Mouse (Mus musculus): ENCODE data around the gene Wdr5. TPM values are rescaled to one million over a fixed set of nuclear protein-coding genes. Genes with fewer than 3 reads are reported as not detected.
"Not testable (repeated sequence)": the region's sequence is repeated elsewhere in the genome, so short reads cannot be mapped to it uniquely, and the experiment has no call there.

The Wdr5 gene
- polyA plus RNA-seq, 1 experiment: 46.9 TPM

DNA sequence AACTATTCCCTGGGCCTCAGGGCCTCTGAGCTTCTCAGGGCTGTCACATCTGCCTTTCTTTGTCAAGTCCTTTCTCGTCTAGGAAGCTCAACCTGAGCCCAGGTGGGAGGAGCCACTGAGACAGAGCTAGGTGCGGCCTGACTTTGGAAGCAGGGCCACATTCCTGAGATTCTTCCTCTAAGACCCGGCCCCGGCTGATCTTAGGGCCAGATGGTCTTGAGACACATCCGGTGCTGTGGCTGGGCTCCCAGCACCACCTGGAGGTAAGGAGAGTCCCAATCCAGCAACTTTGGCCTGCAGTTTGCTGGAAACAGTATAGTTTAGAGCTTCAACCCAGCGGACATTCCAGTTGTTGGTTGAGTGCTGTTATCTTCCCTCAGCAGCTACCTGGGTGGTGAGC is 9.4 kb upstream of the Wdr5 start:
- Histone ChIP-seq H3K79me3 (ENCODE audit: low read depth) (no peaks in the 10 kb centered on the region), H3K27me3 (ENCODE audit: control insufficient read depth, insufficient read depth, insufficient read length) (no peaks in the 10 kb centered on the region), H3K4me3 (ENCODE audit: insufficient read depth, poor library complexity, severe bottlenecking) (no peak overlapping the region), H3K36me3 (ENCODE audit: control insufficient read depth, insufficient read depth) (no peaks in the 10 kb centered on the region), H3K79me2 (ENCODE audit: control insufficient read depth, insufficient read depth) (no peaks in the 10 kb centered on the region), H3ac (ENCODE audit: control insufficient read depth, insufficient read length, low read depth) (no peak overlapping the region)
- TF ChIP-seq MYOG (IDR thresholded peaks at IDR 0.05; ENCODE audit: control insufficient read depth, extremely low read depth, insufficient read length) (no peak), FOSL1 (IDR thresholded peaks at IDR 0.05; ENCODE audit: insufficient read depth, low read length, poor library complexity, severe bottlenecking) (no peak), MYOD1 (IDR thresholded peaks at IDR 0.05; ENCODE audit: control insufficient read depth, insufficient read length, low read depth) (no peak), MAX (IDR thresholded peaks at IDR 0.05) (peak; percentile 61), CTCF (IDR thresholded peaks at IDR 0.05; ENCODE audit: control insufficient read depth, insufficient read depth, insufficient read length) (no peak), USF1 (IDR thresholded peaks at IDR 0.05; ENCODE audit: low read depth) (no peak), CEBPB (IDR thresholded peaks at IDR 0.05; ENCODE audit: low read depth) (peak; percentile 6)

DNA sequence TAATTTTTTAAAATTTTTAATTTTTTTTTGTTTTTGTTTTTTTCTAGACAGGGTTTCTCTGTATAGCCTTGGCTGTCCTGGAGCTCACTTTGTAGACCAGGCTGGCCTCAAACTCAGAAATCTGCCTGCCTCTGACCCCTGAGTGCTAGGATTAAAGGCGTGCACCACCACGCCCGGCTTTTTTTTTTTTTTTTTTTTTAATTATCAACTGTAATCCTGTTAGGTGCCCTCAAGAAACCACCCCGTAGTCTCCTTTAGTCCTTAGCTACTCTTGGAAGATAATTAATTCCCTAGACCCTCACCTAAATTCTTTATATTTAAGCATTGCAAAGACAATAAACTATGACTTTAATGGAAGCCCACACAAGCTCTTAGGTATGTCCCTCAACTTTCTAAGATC is 8.3 kb upstream of the Wdr5 start:
- not testable (repeated sequence) for H3K36me3 ChIP-seq (ENCODE audit: control insufficient read depth, insufficient read depth); H3K4me3 ChIP-seq (ENCODE audit: insufficient read depth, poor library complexity, severe bottlenecking)

GRCm38 (mm10) chr2:27507562-27507961 is 7.4 kb upstream of the Wdr5 start, which contains the start of gene Brd3:
Brd3 (minus strand) TSS chr2:27507662.
- TF ChIP-seq MYOD1 (IDR thresholded peaks at IDR 0.05; ENCODE audit: control insufficient read depth, insufficient read length, low read depth) (no peak), MAX (IDR thresholded peaks at IDR 0.05) (no peak), MYOG (IDR thresholded peaks at IDR 0.05; ENCODE audit: control insufficient read depth, extremely low read depth, insufficient read length) (no peak), FOSL1 (IDR thresholded peaks at IDR 0.05; ENCODE audit: insufficient read depth, low read length, poor library complexity, severe bottlenecking) (no peak), CEBPB (IDR thresholded peaks at IDR 0.05; ENCODE audit: low read depth) (no peak), CTCF (IDR thresholded peaks at IDR 0.05; ENCODE audit: control insufficient read depth, insufficient read depth, insufficient read length) (no peak), USF1 (IDR thresholded peaks at IDR 0.05; ENCODE audit: low read depth) (no peak)
- Histone ChIP-seq H3K4me3 (ENCODE audit: insufficient read depth, poor library complexity, severe bottlenecking) (no peak within 1 kb of the TSS), H3K79me3 (ENCODE audit: low read depth) (no peaks in the 10 kb centered on the region), H3K36me3 (ENCODE audit: control insufficient read depth, insufficient read depth) (no peaks in the 10 kb centered on the region), H3ac (ENCODE audit: control insufficient read depth, insufficient read length, low read depth) (no peak within 1 kb of the TSS), H3K27me3 (ENCODE audit: control insufficient read depth, insufficient read depth, insufficient read length) (no peaks in the 10 kb centered on the region), H3K79me2 (ENCODE audit: control insufficient read depth, insufficient read depth) (no peaks in the 10 kb centered on the region)

More for the DNA sequence above, 8.3 kb upstream of the Wdr5 start:
- H3K79me3 ChIP-seq (ENCODE audit: low read depth); H3K79me2 ChIP-seq (ENCODE audit: control insufficient read depth, insufficient read depth); H3K27me3 ChIP-seq (ENCODE audit: control insufficient read depth, insufficient read depth, insufficient read length); H3ac ChIP-seq (ENCODE audit: control insufficient read depth, insufficient read length, low read depth): not testable (repeated sequence)

DNA sequence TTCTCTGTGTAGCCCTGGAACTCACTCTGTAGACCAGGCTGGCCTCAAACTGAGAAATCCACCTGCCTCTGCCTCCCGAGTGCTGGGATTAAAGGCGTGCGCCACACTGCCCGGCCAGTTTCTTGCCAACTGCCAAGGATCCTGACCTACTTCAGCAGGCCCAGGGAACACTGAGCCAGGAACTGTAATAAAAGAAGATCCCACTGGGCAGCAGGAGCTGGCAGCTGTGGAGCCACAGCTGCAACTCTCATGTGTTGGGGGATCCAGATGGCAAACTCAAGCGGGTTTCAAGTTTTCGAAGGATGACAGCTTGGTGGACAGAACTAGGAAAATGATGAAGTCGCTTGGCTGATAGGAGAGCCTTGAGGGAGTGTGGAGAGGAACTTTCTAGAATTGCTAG is 4.3 kb upstream of the Wdr5 start:
- Histone ChIP-seq H3K79me2 (ENCODE audit: control insufficient read depth, insufficient read depth) (peaks cover 10% of the 10 kb centered on the region), H3K4me3 (ENCODE audit: insufficient read depth, poor library complexity, severe bottlenecking) (no peak overlapping the region), H3K79me3 (ENCODE audit: low read depth) (peaks cover 4% of the 10 kb centered on the region), H3ac (ENCODE audit: control insufficient read depth, insufficient read length, low read depth) (no peak overlapping the region), H3K36me3 (ENCODE audit: control insufficient read depth, insufficient read depth) (no peaks in the 10 kb centered on the region), H3K27me3 (ENCODE audit: control insufficient read depth, insufficient read depth, insufficient read length) (no peaks in the 10 kb centered on the region)
- TF ChIP-seq MAX (IDR thresholded peaks at IDR 0.05) (no peak), MYOG (IDR thresholded peaks at IDR 0.05; ENCODE audit: control insufficient read depth, extremely low read depth, insufficient read length) (no peak), MYOD1 (IDR thresholded peaks at IDR 0.05; ENCODE audit: control insufficient read depth, insufficient read length, low read depth) (no peak), FOSL1 (IDR thresholded peaks at IDR 0.05; ENCODE audit: insufficient read depth, low read length, poor library complexity, severe bottlenecking) (no peak), CEBPB (IDR thresholded peaks at IDR 0.05; ENCODE audit: low read depth) (no peak), USF1 (IDR thresholded peaks at IDR 0.05; ENCODE audit: low read depth) (no peak), CTCF (IDR thresholded peaks at IDR 0.05; ENCODE audit: control insufficient read depth, insufficient read depth, insufficient read length) (no peak)

DNA sequence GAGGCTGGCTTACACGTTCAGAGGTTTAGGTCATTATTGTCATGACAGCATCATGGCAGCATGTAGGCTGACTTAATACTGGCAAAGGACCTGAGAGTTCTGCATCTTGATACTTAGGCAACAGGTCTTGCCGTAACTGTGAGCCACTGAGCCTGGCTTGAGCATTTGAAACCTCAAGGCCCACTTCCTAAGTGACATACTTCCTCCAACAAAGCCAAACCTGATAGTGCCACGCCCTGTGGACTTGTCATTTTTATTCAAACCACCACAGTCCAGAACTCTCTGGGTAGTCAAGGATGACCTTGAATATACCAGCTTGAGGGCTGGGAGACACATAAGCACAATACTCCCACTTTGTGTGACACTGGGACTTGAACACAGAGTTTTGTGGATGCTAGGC is 2.0 kb upstream of the Wdr5 start:
- TF ChIP-seq MYOD1 (IDR thresholded peaks at IDR 0.05; ENCODE audit: control insufficient read depth, insufficient read length, low read depth): no peak
- TF ChIP-seq MYOG (IDR thresholded peaks at IDR 0.05; ENCODE audit: control insufficient read depth, extremely low read depth, insufficient read length): no peak
- TF ChIP-seq USF1 (IDR thresholded peaks at IDR 0.05; ENCODE audit: low read depth): no peak
- no peak for TF ChIP-seq MAX (IDR thresholded peaks at IDR 0.05)
- TF ChIP-seq CEBPB (IDR thresholded peaks at IDR 0.05; ENCODE audit: low read depth): no peak
- no peak for TF ChIP-seq CTCF (IDR thresholded peaks at IDR 0.05; ENCODE audit: control insufficient read depth, insufficient read depth, insufficient read length)
- TF ChIP-seq FOSL1 (IDR thresholded peaks at IDR 0.05; ENCODE audit: insufficient read depth, low read length, poor library complexity, severe bottlenecking): no peak
- Histone ChIP-seq H3ac (ENCODE audit: control insufficient read depth, insufficient read length, low read depth) (no peak overlapping the region), H3K4me3 (ENCODE audit: insufficient read depth, poor library complexity, severe bottlenecking) (no peak overlapping the region), H3K79me3 (ENCODE audit: low read depth) (peaks cover 26% of the 10 kb centered on the region), H3K36me3 (ENCODE audit: control insufficient read depth, insufficient read depth) (peaks cover 6% of the 10 kb centered on the region), H3K27me3 (ENCODE audit: control insufficient read depth, insufficient read depth, insufficient read length) (no peaks in the 10 kb centered on the region), H3K79me2 (ENCODE audit: control insufficient read depth, insufficient read depth) (peaks cover 32% of the 10 kb centered on the region)

DNA sequence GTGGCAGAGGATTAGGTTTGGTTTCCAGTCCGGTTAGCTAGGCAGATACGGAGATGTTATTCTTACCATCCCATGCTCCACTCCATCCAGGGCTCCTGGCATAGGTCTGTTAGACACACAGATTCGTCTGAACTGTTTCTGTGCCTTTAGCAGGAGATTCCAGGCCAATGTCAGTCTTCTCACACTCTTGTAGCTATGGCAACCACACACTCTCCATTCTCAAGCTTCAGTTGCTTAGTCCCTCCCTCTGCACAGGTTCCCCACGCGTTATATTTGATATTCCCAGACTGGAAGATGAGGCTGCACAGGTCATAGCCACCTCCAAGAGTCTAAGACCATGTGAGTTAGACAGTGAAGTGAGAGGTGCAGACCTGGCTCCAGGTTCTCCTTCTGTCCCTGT is 1.1 kb upstream of the Wdr5 start:
- Histone ChIP-seq H3K79me3 (ENCODE audit: low read depth) (peaks cover 35% of the 10 kb centered on the region), H3K79me2 (ENCODE audit: control insufficient read depth, insufficient read depth) (peaks cover 42% of the 10 kb centered on the region), H3K36me3 (ENCODE audit: control insufficient read depth, insufficient read depth) (peaks cover 15% of the 10 kb centered on the region), H3ac (ENCODE audit: control insufficient read depth, insufficient read length, low read depth) (no peak overlapping the region), H3K4me3 (ENCODE audit: insufficient read depth, poor library complexity, severe bottlenecking) (no peak overlapping the region), H3K27me3 (ENCODE audit: control insufficient read depth, insufficient read depth, insufficient read length) (no peaks in the 10 kb centered on the region)
- TF ChIP-seq MYOD1 (IDR thresholded peaks at IDR 0.05; ENCODE audit: control insufficient read depth, insufficient read length, low read depth) (no peak), FOSL1 (IDR thresholded peaks at IDR 0.05; ENCODE audit: insufficient read depth, low read length, poor library complexity, severe bottlenecking) (no peak), CTCF (IDR thresholded peaks at IDR 0.05; ENCODE audit: control insufficient read depth, insufficient read depth, insufficient read length) (no peak), CEBPB (IDR thresholded peaks at IDR 0.05; ENCODE audit: low read depth) (no peak), MAX (IDR thresholded peaks at IDR 0.05) (no peak), MYOG (IDR thresholded peaks at IDR 0.05; ENCODE audit: control insufficient read depth, extremely low read depth, insufficient read length) (no peak), USF1 (IDR thresholded peaks at IDR 0.05; ENCODE audit: low read depth) (no peak)

Measured in C2C12 (cell line).